Mouse (Mus musculus) heart, adult 18-20 months (tissue): ENCODE measurements around the gene Tceal1. TPM values are rescaled to one million over a fixed set of nuclear protein-coding genes. Genes with fewer than 3 reads are reported as not detected.

Experiments
- DNase-seq, 2 experiments: peaks; one replicate each; pipeline ENCODE4 v3.0.0; 2021 to 2022; ENCODE audit warnings: mixed read lengths in 1 of 2
- total RNA-seq, 2 experiments: library from RNA; stranded (reverse); gene quantifications; 2 replicates each; pipeline ENCODE4 v1.2.3; 2021

The Tceal1 gene
- total RNA-seq, 2 experiments from 2014 or later, result 4.2 to 4.4 TPM

DNA sequence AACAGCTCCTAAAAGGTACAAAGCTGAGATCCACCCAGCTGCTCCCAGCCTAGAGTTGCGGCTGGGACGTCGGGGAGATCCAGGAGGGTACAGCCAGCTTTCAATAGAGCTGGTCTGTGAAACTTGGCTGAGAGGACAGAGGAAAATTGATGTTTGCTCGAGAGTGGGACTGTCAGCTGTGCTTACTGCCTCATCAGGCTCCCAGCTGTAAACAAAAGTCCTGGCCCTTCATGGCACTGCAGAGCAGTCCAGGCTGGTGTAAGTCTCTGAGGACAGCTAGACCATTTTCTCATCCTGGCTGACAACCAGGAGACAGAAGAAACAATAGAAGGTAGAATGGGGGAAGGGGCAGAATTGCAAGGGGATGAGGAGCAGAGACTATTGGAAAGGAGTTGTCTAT, 41.5 kb downstream of the Tceal1 start:
- DNase-seq, result no peak

DNA sequence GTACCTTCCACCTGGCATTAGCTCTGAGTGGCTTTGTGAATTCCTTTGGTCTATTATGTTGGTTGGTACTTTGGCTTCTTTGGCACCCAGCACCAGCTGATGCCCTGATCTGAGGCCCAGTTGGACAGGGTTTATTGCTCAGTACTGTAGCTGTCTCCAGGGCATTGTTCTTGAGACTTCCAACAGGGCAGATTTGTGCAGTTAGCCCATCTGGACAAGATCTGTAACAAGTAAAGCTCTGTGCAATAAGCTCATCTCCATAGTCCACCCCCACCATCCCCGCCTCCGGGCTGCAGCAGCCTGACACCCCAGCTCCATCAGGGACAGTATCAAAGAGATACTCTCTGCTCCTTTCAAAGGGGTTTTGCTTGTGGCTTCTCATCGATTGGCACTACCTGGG, 47.7 kb downstream of the Tceal1 start:
- no peak for DNase-seq

Other genes with a start within 250 kb of the Tceal1 start
- gene Kir3dl1, start 190.0 kb upstream of the Tceal1 start, total RNA-seq, result not detected
- gene Kir3dl2, start 163.9 kb upstream of the Tceal1 start, total RNA-seq, result not detected
- 1 to 10 TPM; 1.0 to 2.0 TPM for gene Tceal3, start 117.1 kb upstream of the Tceal1 start, total RNA-seq
- 10 to 100 TPM; 74.8 to 92.7 TPM for gene Morf4l2, start 35.7 kb downstream of the Tceal1 start, total RNA-seq
- gene Glra4, start 72.2 kb downstream of the Tceal1 start, total RNA-seq, result not detected
- gene Plp1, start 114.7 kb downstream of the Tceal1 start, total RNA-seq, result 1 to 10 TPM; 2.5 to 3.3 TPM
- gene Rab9b, start 160.8 kb downstream of the Tceal1 start, total RNA-seq, result under 1 TPM; 0.10 to 0.25 TPM
- not detected for gene H2bfm, start 219.3 kb downstream of the Tceal1 start, total RNA-seq